Mouse (Mus musculus) layer of hippocampus, postnatal 25 days (tissue): ENCODE results near the gene Rflnb. TPM values are rescaled to one million over a fixed set of nuclear protein-coding genes. Genes with fewer than 3 reads are reported as not detected.
"Not testable (repeated sequence)": the region's sequence is repeated elsewhere in the genome, so short reads cannot be mapped to it uniquely, and the experiment has no call there.

ENCODE experiments used
- DNase-seq, 2 experiments: peaks; one replicate each; pipeline ENCODE4 v3.0.0; 2022; ENCODE audit warnings: mixed read lengths in 2 of 2, low spot score in 1 of 2; ENCODE audit errors: extremely low spot score in 1 of 2
- total RNA-seq, 2 experiments: library from RNA; stranded (reverse); gene quantifications; 2 replicates each; pipeline ENCODE4 v1.2.3; 2021

The Rflnb gene
- total RNA-seq, 2 experiments from 2014 or later: 9.6 to 10.3 TPM

DNA sequence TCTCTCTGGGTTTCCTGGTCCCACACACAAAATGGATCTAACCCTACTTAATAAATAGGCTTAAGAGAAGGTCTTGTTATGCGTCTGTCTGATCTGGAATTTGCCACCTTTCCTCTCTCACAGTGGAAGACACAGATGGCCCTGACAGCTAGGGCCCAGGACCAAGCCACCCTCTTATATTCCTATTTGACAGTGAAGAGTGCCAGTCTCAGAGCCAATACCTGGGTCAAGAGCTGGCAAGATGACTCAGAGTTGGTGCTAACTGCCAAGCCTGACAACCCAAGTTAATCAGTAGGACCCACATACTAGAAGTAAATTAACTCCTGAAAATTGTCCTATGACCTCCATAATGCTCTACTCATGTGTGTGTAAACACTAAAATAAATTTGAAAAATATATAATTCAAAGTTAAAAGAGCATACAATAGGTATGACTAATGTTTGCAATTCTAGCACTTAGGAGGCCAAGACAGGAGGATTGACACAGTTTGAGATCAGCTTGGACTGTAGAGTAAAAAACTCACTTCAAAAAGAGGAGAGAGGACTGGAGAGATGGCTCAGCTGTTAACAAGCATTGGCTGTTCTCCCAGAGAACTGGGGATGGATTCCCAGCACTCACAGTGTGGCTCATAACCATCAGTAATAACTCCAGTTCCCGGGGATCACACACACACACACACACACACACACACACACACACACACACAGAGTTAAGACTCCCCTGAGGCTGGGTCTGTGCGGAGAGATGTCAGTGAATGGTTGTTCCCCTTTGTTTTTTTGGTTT, 11.9 kb upstream of the Rflnb start:
- DNase-seq: no peak

DNA sequence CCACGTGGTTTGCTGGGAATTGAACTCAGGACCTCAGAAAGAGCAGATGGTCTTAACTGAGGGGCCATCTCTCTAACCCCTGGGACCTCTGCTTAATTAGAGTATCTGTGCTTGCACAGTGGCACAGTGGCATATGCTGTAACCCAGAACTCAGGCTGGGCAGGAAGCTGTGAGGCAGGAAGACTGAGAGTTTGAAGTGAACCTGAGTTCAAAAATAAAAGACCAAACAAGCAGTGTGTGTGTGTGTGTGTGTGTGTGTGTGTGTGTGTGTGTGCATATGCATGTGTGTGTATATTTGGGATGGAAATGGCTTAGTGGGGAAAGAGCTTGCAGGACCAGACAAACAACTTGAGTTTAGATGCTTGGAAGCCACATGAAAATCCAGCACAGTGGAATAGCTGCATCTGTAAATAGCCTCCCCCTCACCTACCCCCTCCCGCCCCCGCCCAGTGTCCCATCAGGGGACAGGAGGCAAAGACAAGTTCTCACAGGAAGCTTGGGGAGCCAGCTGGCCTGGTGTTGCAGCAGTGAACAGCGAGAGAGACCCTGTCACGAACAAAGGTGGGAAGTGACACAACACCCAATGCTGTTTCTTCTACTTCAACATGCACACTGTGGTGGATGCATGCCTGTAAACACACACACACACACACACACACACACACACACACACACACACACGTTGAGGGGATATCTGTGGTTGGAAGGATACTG, 10.2 kb upstream of the Rflnb start:
- DNase-seq: no peak

DNA sequence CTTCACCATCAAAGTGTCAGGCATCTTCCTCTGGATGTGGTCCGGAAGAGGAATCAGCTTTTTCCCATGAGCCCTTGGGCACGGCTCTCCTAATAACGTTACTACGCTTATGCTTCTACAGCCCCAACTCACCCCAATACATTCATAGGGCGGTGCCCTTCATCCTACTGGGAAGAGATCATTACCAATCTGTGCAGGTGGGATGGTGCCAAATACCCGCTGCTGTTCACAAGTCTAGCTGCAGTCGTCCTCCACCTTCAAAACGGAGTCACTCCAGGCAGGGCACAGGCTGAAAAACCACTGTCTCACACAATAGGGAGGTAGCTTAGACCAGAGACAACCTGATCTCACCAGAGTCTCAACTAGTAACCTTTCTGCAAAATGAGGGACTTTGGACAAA, 7.6 kb upstream of the Rflnb start:
- no peak for DNase-seq

DNA sequence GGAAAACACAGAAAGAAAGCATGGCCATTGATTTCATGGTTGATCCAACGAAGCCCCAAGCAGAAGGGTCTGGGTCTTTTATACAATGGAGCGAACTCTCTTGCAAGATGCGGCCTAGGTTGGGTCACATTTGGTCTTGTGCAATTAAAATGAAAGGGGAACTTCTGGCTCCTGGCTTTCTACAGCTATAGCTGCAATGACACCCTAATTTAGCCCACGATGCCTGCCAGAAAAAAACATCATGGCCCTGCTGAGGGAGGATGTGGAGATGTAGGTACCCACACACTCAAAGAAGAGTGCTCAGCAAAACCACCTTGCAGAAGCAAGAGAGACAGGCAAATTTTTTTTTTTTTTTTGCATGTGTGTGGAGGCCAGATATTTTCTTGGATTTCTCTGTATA, 6.3 kb upstream of the Rflnb start:
- no peak for DNase-seq

DNA sequence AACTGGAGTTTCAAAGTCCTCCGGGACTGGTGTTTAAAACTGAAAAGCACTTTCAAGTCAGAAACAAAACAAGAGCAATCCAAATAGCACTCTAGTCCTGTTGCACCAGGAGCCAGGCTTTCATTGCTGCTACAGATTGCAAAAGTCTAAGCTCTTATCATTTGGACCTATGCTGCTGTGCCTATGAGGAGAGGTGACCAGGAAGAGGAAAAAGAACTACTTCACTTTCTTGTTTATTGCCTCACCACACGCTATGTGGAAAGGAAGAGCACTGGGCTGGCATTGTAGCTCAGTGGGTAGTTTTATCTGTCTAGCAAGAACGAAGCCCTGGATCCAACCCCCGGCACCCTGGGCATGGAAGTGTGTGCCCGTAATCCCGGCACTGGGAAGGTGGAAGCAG, 5.8 kb upstream of the Rflnb start:
- no peak for DNase-seq

DNA sequence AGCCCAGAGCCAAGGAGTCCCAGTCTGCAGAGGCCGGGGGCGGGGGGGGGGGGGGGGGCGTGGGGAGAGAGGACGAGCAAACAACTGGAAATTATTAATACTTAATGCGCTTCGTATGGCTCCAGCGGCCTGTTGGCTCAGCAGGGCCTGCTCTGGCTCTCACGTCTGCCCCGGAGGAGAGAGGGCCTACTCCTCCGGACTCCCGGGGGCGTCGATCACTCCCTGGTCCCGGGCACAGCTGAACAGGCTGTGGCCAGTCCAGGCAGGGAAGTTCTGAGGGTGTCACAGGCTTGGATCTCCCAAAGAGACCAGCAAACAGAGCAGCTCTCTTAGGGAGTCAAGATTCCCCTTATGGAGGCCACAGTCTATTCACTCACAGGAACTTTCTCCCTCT, 487 bp upstream of the Rflnb start:
- no peak for DNase-seq

DNA sequence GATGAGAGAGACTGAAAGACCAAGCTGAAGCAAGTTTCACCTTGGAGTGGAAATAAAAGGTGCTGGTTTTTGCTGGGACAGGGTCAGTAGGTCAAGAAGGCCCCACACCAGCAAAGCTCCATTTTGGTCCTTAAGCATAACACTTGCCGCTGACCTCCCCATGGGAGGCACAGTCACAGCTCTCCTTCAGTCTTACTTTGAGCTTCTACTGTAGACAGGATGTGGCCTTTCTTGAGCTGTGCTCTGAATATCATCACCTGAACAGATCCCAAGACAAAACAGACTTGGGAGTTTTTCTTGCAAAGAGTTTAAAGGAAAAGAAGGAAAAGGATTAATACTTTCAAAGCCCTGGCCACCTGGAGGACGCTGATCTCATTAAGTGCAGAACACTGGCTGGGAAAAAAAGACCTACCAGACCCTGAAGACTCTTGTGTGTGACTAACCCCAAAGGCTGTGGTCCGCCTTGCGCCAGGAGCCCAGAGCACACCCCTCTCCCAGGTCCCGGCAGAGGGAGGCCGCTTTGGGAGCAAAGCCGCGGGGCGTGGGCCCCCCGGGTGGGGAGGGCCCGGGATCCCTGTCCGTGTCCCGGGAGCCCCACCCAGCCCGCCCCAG, 949 bp downstream of the Rflnb start:
- no peak for DNase-seq

DNA sequence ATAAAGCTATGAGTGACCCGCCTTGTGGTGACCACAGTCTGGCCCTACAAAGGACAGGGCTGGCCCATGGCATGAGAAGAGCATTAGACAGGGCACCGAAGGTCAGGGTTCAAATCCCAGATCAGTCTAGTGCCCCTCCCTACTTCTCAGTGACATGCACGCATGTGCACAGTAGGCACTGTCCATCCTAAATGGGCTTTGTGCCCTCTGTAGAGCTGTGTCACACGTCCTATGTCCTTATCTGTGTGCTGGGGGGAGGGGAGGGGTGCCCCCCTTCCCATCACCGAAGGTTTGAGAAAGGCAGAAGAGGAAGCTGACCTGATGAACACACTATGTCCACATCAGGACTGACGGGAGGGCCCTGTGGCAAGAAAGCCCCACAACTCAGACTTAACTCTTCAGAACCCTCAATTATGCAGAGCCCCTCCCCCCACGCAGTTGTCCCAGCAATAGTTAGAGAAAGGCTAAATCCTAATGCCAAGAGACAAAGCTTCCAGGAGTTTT, 2.5 kb downstream of the Rflnb start:
- no peak for DNase-seq

DNA sequence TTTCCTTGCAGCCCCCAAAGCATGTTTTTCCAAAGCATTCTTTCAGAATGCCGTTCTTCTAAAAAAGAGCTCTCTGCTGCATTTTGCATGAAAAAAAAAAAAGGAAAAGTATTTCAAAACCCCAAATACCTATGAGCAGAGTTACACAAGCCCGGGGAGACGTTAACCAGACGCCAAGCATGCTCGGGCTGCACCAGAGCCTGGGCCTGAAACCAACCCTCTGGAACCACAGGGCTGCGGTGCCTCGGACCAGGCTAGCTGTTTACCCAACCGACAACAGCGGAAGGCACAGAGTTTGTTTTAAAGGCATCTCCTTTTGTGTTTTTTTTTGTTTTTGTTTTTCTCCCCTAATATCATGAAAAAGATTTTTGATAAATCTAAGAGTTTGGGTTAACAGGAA, 6.7 kb downstream of the Rflnb start:
- no peak for DNase-seq

DNA sequence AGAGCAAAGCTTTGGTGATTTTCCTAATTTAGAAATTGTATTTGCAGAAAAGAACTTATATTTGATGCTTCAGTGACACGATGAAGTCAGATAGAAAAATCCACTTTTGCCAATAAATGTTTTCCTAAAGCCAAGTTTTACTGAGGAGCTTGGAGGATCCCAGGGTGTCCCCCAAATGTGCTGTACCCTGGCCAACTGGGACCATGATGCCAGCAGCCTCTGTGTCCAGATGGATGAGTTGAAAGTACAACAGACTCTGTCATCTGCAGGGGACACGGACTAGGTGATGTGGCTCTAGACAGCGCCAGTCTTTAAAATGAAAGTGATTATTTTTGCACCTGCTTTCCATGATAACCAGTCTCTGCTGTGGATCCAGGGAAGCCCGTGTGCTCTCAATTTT, 7.7 kb downstream of the Rflnb start:
- no peak for DNase-seq

DNA sequence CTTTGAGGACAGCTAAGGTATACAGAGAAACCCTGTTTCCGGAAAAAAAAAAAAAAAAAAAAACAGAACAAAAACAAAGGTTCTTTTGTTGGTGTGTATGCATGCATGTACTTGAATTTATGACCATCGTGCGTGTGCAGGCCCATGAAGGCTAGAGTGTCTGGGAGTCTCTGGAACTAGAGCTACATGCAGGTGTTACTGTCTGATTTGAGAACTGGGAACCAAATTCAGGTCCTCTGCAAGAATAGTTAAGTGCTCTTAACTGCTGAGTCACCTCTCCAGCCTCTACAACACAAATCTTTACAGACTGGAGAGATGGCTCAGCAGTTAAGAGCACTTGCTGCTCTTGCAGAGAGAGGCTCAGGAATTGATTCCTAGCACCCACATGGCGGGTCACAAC, 11.8 kb downstream of the Rflnb start:
- no peak for DNase-seq

DNA sequence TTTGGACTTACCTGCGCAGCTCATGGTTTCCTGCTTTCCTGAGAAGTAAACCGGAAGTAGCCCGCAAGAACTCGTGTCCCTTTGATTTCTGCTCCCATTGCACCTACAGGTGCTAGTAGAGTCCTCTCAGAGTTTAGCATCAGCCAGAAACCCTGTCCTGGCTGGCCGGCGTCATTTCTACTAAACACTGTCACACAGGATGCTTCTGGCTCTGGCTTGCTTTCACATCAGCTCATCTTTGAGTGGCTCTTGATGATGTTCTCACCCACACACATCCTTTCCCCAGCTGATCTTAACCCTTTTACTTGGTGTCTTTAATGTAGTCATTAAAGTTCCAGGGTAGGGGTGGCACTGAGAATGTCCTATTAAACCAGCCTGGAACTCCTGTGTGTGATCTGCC, 12.3 kb downstream of the Rflnb start:
- no peak for DNase-seq

DNA sequence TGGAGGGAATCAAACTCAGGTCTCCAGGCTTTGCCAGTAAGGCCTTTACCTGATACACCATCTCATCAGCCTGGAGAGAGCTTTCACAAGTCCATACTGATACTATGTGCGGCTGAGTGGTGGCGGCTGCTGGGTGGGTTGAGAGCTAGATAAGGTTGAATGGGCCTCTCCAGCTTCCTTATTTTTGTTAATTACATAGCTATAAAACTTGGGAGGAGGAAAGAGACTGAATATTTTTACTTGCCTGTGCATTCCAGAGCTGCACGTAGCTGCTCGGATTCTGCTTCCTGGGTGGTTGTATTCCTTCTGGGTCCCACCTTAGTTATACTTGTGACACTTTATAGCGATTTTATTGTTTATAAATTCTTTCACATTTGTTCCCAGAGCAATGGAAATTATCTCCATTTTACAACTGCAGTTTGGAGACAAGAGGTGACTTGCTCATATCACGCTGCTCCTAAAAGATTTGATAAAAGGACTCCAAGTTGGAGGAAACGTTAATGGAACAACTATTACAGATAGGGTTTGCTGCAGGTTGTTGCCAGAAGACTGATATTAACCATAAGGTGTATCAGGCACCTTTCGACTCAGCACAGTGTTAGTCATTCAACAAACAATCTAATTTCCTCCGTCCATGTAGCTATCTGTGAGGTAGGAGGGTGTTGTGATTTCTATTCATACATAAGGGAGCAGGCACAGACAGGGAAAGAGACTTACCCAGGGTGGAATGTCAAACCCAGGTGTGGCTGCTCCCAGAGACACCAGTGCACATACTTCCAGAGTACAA, 16.6 kb downstream of the Rflnb start:
- DNase-seq: no peak

DNA sequence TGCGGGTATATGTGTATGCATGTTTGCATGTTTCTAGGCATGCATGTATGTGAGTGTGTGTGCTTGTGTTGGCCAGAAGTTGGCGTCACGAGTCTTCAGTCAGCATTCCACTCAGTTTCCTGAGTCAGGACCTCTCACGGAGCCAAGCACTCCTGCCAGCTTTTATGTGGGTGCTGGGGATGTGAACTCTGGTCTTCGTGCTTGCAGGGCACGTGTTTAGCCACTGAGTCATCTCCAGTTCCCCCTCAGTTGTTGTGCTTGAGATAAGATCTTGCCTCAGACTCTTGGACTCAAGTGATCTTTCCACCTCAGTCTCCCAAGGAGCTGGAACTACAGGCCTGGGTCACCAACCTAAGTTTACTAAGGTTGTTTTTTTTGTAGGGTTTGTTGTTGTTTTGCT, 18.5 kb downstream of the Rflnb start:
- no peak for DNase-seq

DNA sequence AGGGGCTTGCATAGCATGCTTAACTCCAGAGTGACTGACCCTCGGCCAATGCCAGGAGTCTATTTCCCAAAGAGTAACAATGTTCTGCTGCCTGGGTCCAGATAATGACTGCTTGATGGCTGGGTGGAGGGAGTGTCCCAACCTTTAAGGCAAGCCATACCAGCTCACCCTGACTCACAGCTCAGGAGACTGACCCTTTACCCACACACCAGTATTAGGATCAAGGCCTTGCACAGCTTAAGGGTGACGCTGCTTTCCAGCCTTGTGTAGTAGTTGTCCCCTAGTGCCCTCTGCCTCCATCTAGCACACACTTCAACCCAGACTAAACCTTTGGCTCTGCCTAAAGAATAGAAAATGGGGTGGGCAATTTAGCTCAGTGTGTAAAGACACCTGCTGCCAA, 19.4 kb downstream of the Rflnb start:
- no peak for DNase-seq

DNA sequence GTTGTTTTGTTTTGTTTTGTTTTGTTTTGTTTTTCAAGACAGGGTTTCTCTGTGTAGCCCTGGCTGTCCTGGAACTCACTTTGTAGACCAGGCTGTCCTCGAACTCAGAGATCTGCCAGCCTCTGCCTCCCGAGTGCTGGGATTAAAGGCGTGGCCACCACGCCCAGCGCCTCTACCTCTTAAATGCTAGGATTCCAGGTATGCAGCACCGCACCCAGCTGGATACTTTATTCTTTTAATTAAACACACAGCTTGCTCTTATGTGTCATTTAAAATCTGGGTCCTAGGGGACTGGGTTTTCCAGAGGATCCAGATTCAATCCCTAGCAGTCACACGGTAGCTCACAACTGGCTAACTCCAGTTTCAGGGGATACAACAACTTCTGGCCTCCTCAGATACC, 23.3 kb downstream of the Rflnb start:
- not testable (repeated sequence) for DNase-seq

DNA sequence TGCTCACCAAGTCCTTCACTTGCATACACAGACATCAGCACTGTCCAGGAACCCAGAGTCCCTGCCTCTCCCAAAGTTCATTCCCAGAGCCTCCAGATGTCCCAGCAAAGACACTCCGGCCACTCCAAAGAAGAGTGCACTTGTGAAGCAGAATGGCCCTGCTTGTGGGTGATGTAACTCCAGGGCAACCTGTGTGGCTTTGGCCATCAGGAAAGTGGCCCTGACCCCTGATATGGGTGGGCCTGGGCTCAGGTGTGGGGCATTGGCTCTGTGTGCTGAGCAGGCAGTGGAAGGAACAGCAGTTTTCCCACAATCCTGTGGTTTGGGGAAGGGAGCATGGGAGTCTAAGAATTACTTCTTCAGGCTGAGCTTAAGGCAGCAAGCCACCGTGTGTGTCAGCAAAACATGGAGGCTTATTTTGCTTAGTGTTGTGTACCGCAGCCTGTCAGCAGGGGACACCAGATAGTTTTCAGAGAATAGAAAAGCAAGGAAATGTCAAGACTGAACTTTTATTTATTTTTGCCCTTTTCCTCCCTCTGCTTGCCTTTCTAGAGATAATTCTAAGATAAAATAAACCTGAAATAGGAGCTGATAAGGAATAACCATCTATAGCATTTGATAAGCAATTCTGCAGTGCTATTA, 26.2 kb downstream of the Rflnb start:
- no peak for DNase-seq

DNA sequence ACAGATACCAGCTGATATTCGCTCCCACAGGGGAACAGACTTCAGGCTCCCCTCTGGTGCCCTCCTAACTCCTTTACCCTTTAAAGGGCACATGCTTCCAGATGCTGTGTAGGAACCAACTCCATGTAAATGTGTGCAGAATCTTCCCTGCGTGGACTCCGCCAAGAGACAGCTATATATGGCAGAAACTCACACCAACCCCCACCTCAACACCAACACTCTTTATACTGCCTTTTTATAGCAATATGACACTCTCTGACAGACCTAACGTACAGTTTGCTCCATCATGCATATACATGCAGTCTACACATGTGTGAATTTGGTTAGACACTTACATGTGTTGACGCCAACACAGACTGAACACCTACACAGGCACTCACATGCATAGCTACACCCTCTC, 26.9 kb downstream of the Rflnb start:
- no peak for DNase-seq

DNA sequence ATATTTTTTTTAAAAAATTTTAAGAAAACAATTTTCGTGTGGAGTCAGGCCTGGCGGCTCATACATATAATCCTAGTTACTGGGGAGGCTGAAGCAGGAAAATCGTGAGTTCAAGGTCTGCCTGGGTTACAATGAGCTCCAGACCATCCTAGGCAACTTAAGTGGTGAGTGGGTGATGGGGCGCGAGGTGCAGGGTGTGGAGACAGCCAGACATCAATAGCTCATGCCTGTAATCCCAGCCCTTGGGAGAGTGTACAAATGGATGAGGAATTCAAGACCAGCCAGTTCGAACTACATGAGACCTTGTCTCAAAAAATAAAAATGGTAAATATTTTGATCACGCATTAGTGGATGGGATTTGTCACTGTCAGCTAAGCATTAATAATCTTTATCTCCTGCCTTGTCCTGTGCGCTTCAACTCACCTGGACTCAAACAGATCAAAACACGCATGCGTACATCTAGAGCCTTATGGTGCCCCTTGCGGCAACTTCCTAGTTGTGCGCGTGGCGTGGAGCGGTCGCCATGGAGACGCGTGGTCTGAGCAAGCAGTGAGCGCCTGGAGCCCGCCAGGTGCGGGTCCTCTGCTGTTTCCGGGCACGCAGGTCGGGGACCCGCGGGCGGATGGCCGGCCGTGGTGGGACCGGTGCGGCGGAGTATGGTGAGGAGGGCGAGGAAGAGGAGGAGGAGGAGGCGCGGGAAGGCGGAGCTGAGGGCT, 28.0 kb downstream of the Rflnb start, which contains the start of gene 1700016K19Rik:
TSS of gene 1700016K19Rik (plus strand) at position 473 of the 716 bp plus-strand sequence.
- DNase-seq: peak; percentile 61 to 67

DNA sequence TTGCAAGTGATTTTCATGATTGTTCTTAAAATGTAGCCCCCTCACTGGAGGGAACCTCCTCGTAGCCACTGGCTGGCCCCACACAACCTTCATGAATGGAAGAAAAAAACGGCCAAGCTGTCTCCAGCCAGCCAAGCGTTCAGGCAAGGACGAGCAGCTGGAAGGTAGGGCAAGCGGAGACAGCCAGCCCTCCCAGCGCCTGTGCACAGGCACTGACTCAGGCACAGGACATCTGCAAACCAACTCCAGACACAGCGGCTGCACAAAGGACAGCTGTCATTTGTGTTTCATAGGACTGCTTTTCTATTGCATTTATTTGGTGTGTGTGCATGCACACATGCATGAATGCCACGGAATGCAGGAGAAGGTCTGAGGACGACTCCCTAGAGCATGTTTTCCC, 33.2 kb downstream of the Rflnb start:
- DNase-seq: no peak
